Mouse (Mus musculus) embryonic facial prominence, embryonic 11.5 days (tissue): ENCODE data around the gene Pmp22. TPM values are rescaled to one million over a fixed set of nuclear protein-coding genes. Genes with fewer than 3 reads are reported as not detected.

Experiments used
- ATAC-seq: fragments of 200-750 bp; cut with Nextera tagmentation; replicated peaks from 2 replicates; pipeline ENCODE4 v1.8.0; 2017; ENCODE audit warnings: low read depth; ENCODE audit not compliant: insufficient number of reproducible peaks, low FRiP score, low TSS enrichment
- DNase-seq: peaks from one replicate; pipeline ENCODE4 v3.0.0-alpha.2; 2015; ENCODE audit warnings: low spot score
- H3K27ac ChIP-seq: fragments of 300-500 bp; sonication (generic); replicated peaks from 2 replicates; pipeline ENCODE4 v1.5.1; 2014; ENCODE audit warnings: mild to moderate bottlenecking, low read depth, low read length, control low read depth
- H3K27me3 ChIP-seq: fragments of 300-500 bp; sonication (generic); 2 replicates; pipeline ENCODE4 v1.6.1; 2014; ENCODE audit warnings: mild to moderate bottlenecking, low read length, moderate library complexity, mixed read lengths; ENCODE audit not compliant: control insufficient read depth, insufficient read depth
- H3K36me3 ChIP-seq: fragments of 300-500 bp; sonication (generic); replicated peaks from 2 replicates; pipeline ENCODE4 v1.6.1; 2014; ENCODE audit warnings: low read depth, mild to moderate bottlenecking, low read length, moderate library complexity, mixed read lengths; ENCODE audit not compliant: control insufficient read depth, insufficient read depth
- H3K4me1 ChIP-seq: fragments of 300-500 bp; sonication (generic); 2 replicates; pipeline ENCODE4 v1.6.1; 2014; ENCODE audit warnings: low read length, mixed read lengths; ENCODE audit not compliant: control insufficient read depth, insufficient read depth
- H3K4me2 ChIP-seq: fragments of 300-500 bp; sonication (generic); 2 replicates; pipeline ENCODE4 v1.6.1; 2014; ENCODE audit warnings: low read depth, mild to moderate bottlenecking, control low read depth, low read length, moderate library complexity
- H3K4me3 ChIP-seq: fragments of 300-500 bp; sonication (generic); 2 replicates; pipeline ENCODE4 v1.5.1; 2014; ENCODE audit warnings: low read depth, low read length, control low read depth
- H3K9ac ChIP-seq: fragments of 300-500 bp; sonication (generic); replicated peaks from 2 replicates; pipeline ENCODE4 v1.6.1; 2014; ENCODE audit warnings: mild to moderate bottlenecking, control low read depth, low read length
- H3K9me3 ChIP-seq: fragments of 300-500 bp; sonication (generic); replicated peaks from 2 replicates; pipeline ENCODE4 v1.6.1; 2016; ENCODE audit warnings: mild to moderate bottlenecking, low read length, inconsistent platforms, mixed read lengths; ENCODE audit not compliant: control insufficient read depth
- WGBS: fragments of 180-500 bp; shearing (Covaris S2); extraction: QIAGEN DNeasy Blood & Tissue Kit; methylation state at CpG from one replicate; pipeline ENCODE4 v1.1.7; 2014; 5-methylcytosine and 5-hydroxymethylcytosine counted together
- polyA plus RNA-seq: library from polyadenylated mRNA; unstranded; fragments of >200 nt; fragmentation: Nextera tagmentation; extraction: Ambion mirVana; gene quantifications from 2 replicates; pipeline ENCODE4 v1.2.1, GENCODE M21; 2014

Gene Pmp22
- polyA plus RNA-seq, 1 experiment from 2014 or later, result 49.8 TPM

GRCm38 (mm10) chr11:63134021-63134420 lies 5.2 kb downstream of the Pmp22 start:
- Histone ChIP-seq H3K9me3 (no peaks in the 10 kb centered on the region), H3K4me2 (no peak overlapping the region), H3K4me3 (no peak overlapping the region), H3K4me1 (no peaks in the 10 kb centered on the region; the same call in none of the 2 replicates), H3K36me3 (no peaks in the 10 kb centered on the region), H3K27ac (no peak overlapping the region), H3K27me3 (peaks cover 9% of the 10 kb centered on the region; the same call in 1 of the 2 replicates), H3K9ac (no peak overlapping the region)
- 82% methylated on average over 5 of the region's 5 CpGs for WGBS
- no peak for ATAC-seq
- DNase-seq, result no peak

- Histone ChIP-seq H3K27ac (peak overlapping the region; percentile 3), H3K4me2 (no peak overlapping the region), H3K9me3 (no peaks in the 10 kb centered on the region), H3K27me3 (peaks cover 9% of the 10 kb centered on the region; the same call in 1 of the 2 replicates), H3K4me1 (no peaks in the 10 kb centered on the region; the same call in none of the 2 replicates), H3K4me3 (no peak overlapping the region), H3K36me3 (no peaks in the 10 kb centered on the region), H3K9ac (no peak overlapping the region)
- ATAC-seq, result no peak
- WGBS, result 65% methylated on average over 15 of the region's 15 CpGs
- no peak for DNase-seq
These were observed 6.1 kb downstream of the Pmp22 start for GRCm38 (mm10) chr11:63134742-63135482.

- Histone ChIP-seq H3K4me1 (no peaks in the 10 kb centered on the region; the same call in none of the 2 replicates), H3K36me3 (no peaks in the 10 kb centered on the region), H3K9ac (no peak overlapping the region), H3K27ac (peak overlapping the region; percentile 3; the same call in 1 of the 2 replicates), H3K4me2 (no peak overlapping the region), H3K27me3 (peaks cover 7% of the 10 kb centered on the region; the same call in 1 of the 2 replicates), H3K9me3 (no peaks in the 10 kb centered on the region), H3K4me3 (no peak overlapping the region)
- DNase-seq (peak; percentile 93), ATAC-seq (peak; percentile 88)
- 3% methylated on average over 8 of the region's 8 CpGs for WGBS
These were observed 6.8 kb downstream of the Pmp22 start for GRCm38 (mm10) chr11:63135622-63136021.

- WGBS, result 68% methylated on average over 6 of the region's 6 CpGs
- no peak for DNase-seq
- H3K36me3 ChIP-seq, result no peaks in the 10 kb centered on the region
- no peak for ATAC-seq
- peaks cover 2% of the 10 kb centered on the region; the same call in 1 of the 2 replicates for H3K27me3 ChIP-seq
- no peak overlapping the region for H3K9ac ChIP-seq
- H3K4me2 ChIP-seq, result no peak overlapping the region
- H3K9me3 ChIP-seq, result no peaks in the 10 kb centered on the region
- no peak overlapping the region for H3K27ac ChIP-seq
- H3K4me3 ChIP-seq, result no peak overlapping the region
- no peaks in the 10 kb centered on the region; the same call in none of the 2 replicates for H3K4me1 ChIP-seq
These were observed 7.4 kb downstream of the Pmp22 start for GRCm38 (mm10) chr11:63136205-63136604.

GRCm38 (mm10) chr11:63136836-63137416 lies 8.1 kb downstream of the Pmp22 start:
- DNase-seq (no peak), ATAC-seq (no peak)
- H3K27me3 ChIP-seq, result no peaks in the 10 kb centered on the region
- no peak overlapping the region for H3K9ac ChIP-seq
- no peak overlapping the region for H3K4me2 ChIP-seq
- no peaks in the 10 kb centered on the region for H3K36me3 ChIP-seq
- WGBS, result 61% methylated on average over 4 of the region's 4 CpGs
- no peaks in the 10 kb centered on the region; the same call in 1 of the 2 replicates for H3K4me1 ChIP-seq
- H3K9me3 ChIP-seq, result no peaks in the 10 kb centered on the region
- no peak overlapping the region for H3K4me3 ChIP-seq
- H3K27ac ChIP-seq, result no peak overlapping the region

GRCm38 (mm10) chr11:63138739-63139138 lies 10.0 kb downstream of the Pmp22 start:
- H3K9me3 ChIP-seq, result no peaks in the 10 kb centered on the region
- DNase-seq, result no peak
- H3K27me3 ChIP-seq, result no peaks in the 10 kb centered on the region
- no peak overlapping the region for H3K9ac ChIP-seq
- no peaks in the 10 kb centered on the region; the same call in 1 of the 2 replicates for H3K4me1 ChIP-seq
- no peaks in the 10 kb centered on the region for H3K36me3 ChIP-seq
- H3K4me3 ChIP-seq, result no peak overlapping the region
- no peak overlapping the region for H3K4me2 ChIP-seq
- WGBS, result 61% methylated on average over 3 of the region's 3 CpGs
- H3K27ac ChIP-seq, result no peak overlapping the region
- no peak for ATAC-seq

- H3K4me3 ChIP-seq, result no peak overlapping the region
- no peak overlapping the region for H3K27ac ChIP-seq
- H3K4me2 ChIP-seq, result no peak overlapping the region
- H3K9me3 ChIP-seq, result no peaks in the 10 kb centered on the region
- ATAC-seq (no peak), DNase-seq (no peak)
- no peaks in the 10 kb centered on the region; the same call in 1 of the 2 replicates for H3K36me3 ChIP-seq
- no peaks in the 10 kb centered on the region for H3K27me3 ChIP-seq
- WGBS, result 82% methylated on average over 5 of the region's 5 CpGs
- no peak overlapping the region for H3K9ac ChIP-seq
- no peaks in the 10 kb centered on the region for H3K4me1 ChIP-seq
These were observed 13.5 kb downstream of the Pmp22 start for GRCm38 (mm10) chr11:63142311-63142710.

GRCm38 (mm10) chr11:63142816-63143215 lies 14.0 kb downstream of the Pmp22 start:
- Histone ChIP-seq H3K4me2 (no peak overlapping the region), H3K4me1 (no peaks in the 10 kb centered on the region), H3K27ac (no peak overlapping the region), H3K27me3 (no peaks in the 10 kb centered on the region), H3K9ac (no peak overlapping the region), H3K36me3 (no peaks in the 10 kb centered on the region; the same call in 1 of the 2 replicates), H3K9me3 (no peaks in the 10 kb centered on the region), H3K4me3 (no peak overlapping the region)
- no peak for ATAC-seq
- no peak for DNase-seq
- WGBS, result 68% methylated on average over 4 of the region's 4 CpGs
